ENCODE assay signal across 35 mouse cellular contexts in genomic region chr12:106211488-106211887, GRCm38 (mm10).
"Had no signal": no experiment of that assay in that cellular context is flagged by ENCODE, and none has a peak within 500 bp of the region (broad histone marks: within the 10 kb centered on the region; RNA-seq: fewer than 3 reads in every experiment).

No protein-coding gene starts in this region.

- H3K9me3 ChIP-seq: heart, embryonic 10.5 days; heart, embryonic 12.5 days; heart, embryonic 13.5 days; heart, embryonic 15.5 days; hindbrain, embryonic 10.5 days; hindbrain, embryonic 12.5 days; hindbrain, embryonic 13.5 days; hindbrain, embryonic 15.5 days; intestine, embryonic 15.5 days; kidney, embryonic 15.5 days had no signal

- H3K27me3 ChIP-seq: heart, embryonic 12.5 days; heart, embryonic 13.5 days; heart, embryonic 15.5 days; hindbrain, embryonic 12.5 days; hindbrain, embryonic 13.5 days; hindbrain, embryonic 15.5 days; intestine, embryonic 15.5 days; kidney, embryonic 15.5 days had no signal

- H3K36me3 ChIP-seq: heart, embryonic 10.5 days; heart, embryonic 12.5 days; heart, embryonic 13.5 days; heart, embryonic 15.5 days; hindbrain, embryonic 10.5 days; hindbrain, embryonic 12.5 days; hindbrain, embryonic 13.5 days; hindbrain, embryonic 15.5 days; intestine, embryonic 15.5 days; kidney, embryonic 15.5 days had no signal

- H3K4me2 ChIP-seq: heart, embryonic 11.5 days; heart, embryonic 12.5 days; heart, embryonic 13.5 days; heart, embryonic 15.5 days; hindbrain, embryonic 12.5 days; hindbrain, embryonic 13.5 days; hindbrain, embryonic 14.5 days; hindbrain, embryonic 15.5 days; intestine, embryonic 15.5 days; kidney, embryonic 15.5 days had no signal

- H3K27ac ChIP-seq: heart, embryonic 10.5 days; heart, embryonic 13.5 days; heart, embryonic 15.5 days; hindbrain, embryonic 10.5 days; hindbrain, embryonic 12.5 days; hindbrain, embryonic 13.5 days; hindbrain, embryonic 14.5 days; hindbrain, embryonic 15.5 days; hindbrain, postnatal 0 days; intestine, embryonic 15.5 days; kidney, embryonic 15.5 days; kidney, postnatal 0 days; layer of hippocampus, adult 2 months had no signal

- ATAC-seq: hindbrain, embryonic 16.5 days; hindbrain, postnatal 0 days; inflammation-experienced regulatory T-cells, adult 6 months; intestine, embryonic 15.5 days; intestine, embryonic 16.5 days; intestine, postnatal 0 days had no signal

- H3K4me1 ChIP-seq: heart, embryonic 10.5 days; heart, embryonic 12.5 days; heart, embryonic 13.5 days; heart, embryonic 15.5 days; hindbrain, embryonic 10.5 days; hindbrain, embryonic 12.5 days; hindbrain, embryonic 13.5 days; hindbrain, embryonic 15.5 days; intestine, embryonic 15.5 days; kidney, embryonic 15.5 days had no signal

- H3K9ac ChIP-seq: heart, embryonic 12.5 days; heart, embryonic 13.5 days; heart, embryonic 15.5 days; hindbrain, embryonic 12.5 days; hindbrain, embryonic 13.5 days; hindbrain, embryonic 14.5 days; hindbrain, embryonic 15.5 days; intestine, embryonic 15.5 days; kidney, embryonic 15.5 days had no signal

- DNase-seq: heart, postnatal 10 days; heart, postnatal 14 days; heart, postnatal 36 days; heart, postnatal 4 days; kidney, adult 11 months; kidney, adult 18-20 months; kidney, adult 2 months; kidney, adult 8-10 months; kidney, adult 9 months; kidney, postnatal 10 days; kidney, postnatal 14 days; kidney, postnatal 25 days; kidney, postnatal 36 days; kidney, postnatal 4 days; layer of hippocampus, adult 9-11 months; layer of hippocampus, postnatal 36 days had no signal

- H3K4me3 ChIP-seq: heart, embryonic 10.5 days; heart, embryonic 12.5 days; heart, embryonic 13.5 days; heart, embryonic 15.5 days; hindbrain, embryonic 10.5 days; hindbrain, embryonic 12.5 days; hindbrain, embryonic 13.5 days; hindbrain, embryonic 15.5 days; intestine, embryonic 15.5 days; kidney, embryonic 15.5 days; layer of hippocampus, adult 2 months had no signal
